Mouse (Mus musculus): Measurements from ENCODE around the gene Gm10837.

- no peak for TF ChIP-seq GATA1 (IDR thresholded peaks at IDR 0.05; ENCODE audit: borderline replicate concordance, low read length)
- no peak for TF ChIP-seq FLI1 (IDR thresholded peaks at IDR 0.05; ENCODE audit: low read length)
These were observed 25.3 kb upstream of the Gm10837 start, which contains the start of gene Zic5 for GRCm38 (mm10) chr14:122464763-122465741.
